Mouse (Mus musculus) brain, embryonic 14.5 days (tissue): ENCODE data around the gene Katnb1.

Source experiments
- CTCF ChIP-seq: fragments of 200-500 bp; IDR thresholded peaks from 2 replicates; pipeline ENCODE4 v1.5.1; 2012; ENCODE audit warnings: inconsistent platforms, mild to moderate bottlenecking, moderate library complexity, borderline replicate concordance; ENCODE audit not compliant: insufficient read depth, insufficient read length; ENCODE audit errors: extremely low read depth
- POLR2A ChIP-seq: fragments of 200-500 bp; IDR thresholded peaks from 2 replicates; pipeline ENCODE4 v1.6.1; 2012; ENCODE audit warnings: mild to moderate bottlenecking, inconsistent platforms, borderline replicate concordance; ENCODE audit not compliant: poor library complexity, insufficient read depth, insufficient read length, severe bottlenecking; ENCODE audit errors: extremely low read depth

DNA sequence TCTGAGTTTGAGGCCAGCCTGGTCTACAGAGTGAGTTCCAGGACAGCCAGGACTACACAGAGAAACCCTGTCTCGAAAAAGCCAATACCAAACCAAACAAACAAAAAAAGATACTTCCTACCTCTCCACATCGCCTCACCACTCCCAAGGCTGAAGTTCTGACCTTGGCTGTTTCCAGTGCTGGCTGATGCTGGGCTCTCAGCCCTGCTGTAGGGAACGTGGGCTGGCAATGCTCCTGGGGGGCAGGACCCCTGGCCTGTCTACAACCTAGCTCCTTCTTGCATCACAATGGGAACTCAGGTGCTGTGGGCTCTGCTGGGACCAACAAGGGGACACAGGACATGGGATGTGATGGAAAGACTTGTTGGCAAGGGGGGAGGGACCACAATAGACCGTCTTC, 32.1 kb downstream of the Katnb1 start:
- TF ChIP-seq CTCF (no peak), POLR2A (no peak)
